Comparison of ENCODE assay signal across 18 mouse cellular contexts in genomic region chr4:92542089-92542488, GRCm38 (mm10).
DNase-seq lines count a peak whose midpoint lies in the region; ATAC-seq and TF ChIP-seq lines count a peak whose summit lies in the region.
"Had no signal": no experiment of that assay in that cellular context is flagged by ENCODE, and none has a peak within 500 bp of the region (broad histone marks: within the 10 kb centered on the region; RNA-seq: fewer than 3 reads in every experiment).

No protein-coding gene starts in this region.

- ATAC-seq in hindbrain, embryonic 11.5 days (ENCODE audit: low FRiP score): peak; percentile 88
- ATAC-seq in hindbrain, embryonic 13.5 days (ENCODE audit: low FRiP score): peak; percentile 96
- ATAC-seq in midbrain, embryonic 16.5 days: peak; percentile 86
- ATAC-seq: intestine, embryonic 15.5 days had no signal

- no peak for TF ChIP-seq POLR2A in brain, embryonic 14.5 days (IDR thresholded peaks at IDR 0.05; ENCODE audit: borderline replicate concordance, extremely low read depth, insufficient read depth, insufficient read length, poor library complexity, severe bottlenecking)

- no peak overlapping the region for H3K27ac ChIP-seq in hindbrain, embryonic 11.5 days (ENCODE audit: low read depth, low read length)
- no peak overlapping the region for H3K27ac ChIP-seq in hindbrain, embryonic 10.5 days
- no peak overlapping the region for H3K27ac ChIP-seq in hindbrain, embryonic 13.5 days
- no peak overlapping the region for H3K27ac ChIP-seq in midbrain, embryonic 16.5 days (ENCODE audit: low read length)
- H3K27ac ChIP-seq: heart, embryonic 10.5 days; intestine, embryonic 15.5 days; layer of hippocampus, adult 2 months; limb, embryonic 12.5 days; liver, embryonic 14.5 days had no signal

- H3K4me2 ChIP-seq in hindbrain, embryonic 11.5 days (replicated peaks; ENCODE audit: low read depth, low read length): no peak overlapping the region
- no peak overlapping the region for H3K4me2 ChIP-seq in hindbrain, embryonic 13.5 days
- no peak overlapping the region for H3K4me2 ChIP-seq in midbrain, embryonic 16.5 days (ENCODE audit: low read length)
- H3K4me2 ChIP-seq: intestine, embryonic 15.5 days; limb, embryonic 12.5 days had no signal

- H3K9me3 ChIP-seq in hindbrain, embryonic 11.5 days (ENCODE audit: control insufficient read depth, low read length): no peaks in the 10 kb centered on the region
- H3K9me3 ChIP-seq in hindbrain, embryonic 10.5 days: no peaks in the 10 kb centered on the region
- no peaks in the 10 kb centered on the region for H3K9me3 ChIP-seq in hindbrain, embryonic 13.5 days
- H3K9me3 ChIP-seq in midbrain, embryonic 16.5 days (replicated peaks; ENCODE audit: control insufficient read depth, low read length, poor library complexity, severe bottlenecking): no peaks in the 10 kb centered on the region
- H3K9me3 ChIP-seq: intestine, embryonic 15.5 days; limb, embryonic 12.5 days had no signal

- H3K27me3 ChIP-seq in hindbrain, embryonic 11.5 days (ENCODE audit: control insufficient read depth, insufficient read depth, low read length): no peaks in the 10 kb centered on the region
- no peaks in the 10 kb centered on the region for H3K27me3 ChIP-seq in hindbrain, embryonic 10.5 days (ENCODE audit: insufficient read depth, poor library complexity, severe bottlenecking)
- no peaks in the 10 kb centered on the region for H3K27me3 ChIP-seq in hindbrain, embryonic 13.5 days
- H3K27me3 ChIP-seq in midbrain, embryonic 16.5 days (ENCODE audit: control insufficient read depth, insufficient read depth, low read depth, low read length): no peaks in the 10 kb centered on the region
- H3K27me3 ChIP-seq: intestine, embryonic 15.5 days; limb, embryonic 12.5 days had no signal

- peak; percentile 8 for DNase-seq in hindbrain, embryonic 11.5 days (ENCODE audit: low spot score)
- no peak for DNase-seq in hindbrain, embryonic 10.5 days (ENCODE audit: low spot score)
- DNase-seq in brain, embryonic 14.5 days (ENCODE audit: low read depth): peak; percentile 90
- no peak for DNase-seq in right cerebral cortex, postnatal 36 days (ENCODE audit: low spot score in 2 of 2)
- DNase-seq in kidney, postnatal 4 days: no peak
- no peak for DNase-seq in B cell, adult 2 months
- DNase-seq: adrenal gland, adult 2 months; gastrocnemius, postnatal 10 days; heart, postnatal 14 days; lung, postnatal 14 days; right cerebral cortex, postnatal 14 days had no signal

- no peak for TF ChIP-seq CTCF in brain, embryonic 14.5 days (IDR thresholded peaks at IDR 0.05; ENCODE audit: borderline replicate concordance, extremely low read depth, insufficient read depth, insufficient read length)

- no peaks in the 10 kb centered on the region for H3K36me3 ChIP-seq in hindbrain, embryonic 11.5 days (ENCODE audit: control insufficient read depth, insufficient read depth, low read length)
- no peaks in the 10 kb centered on the region for H3K36me3 ChIP-seq in hindbrain, embryonic 10.5 days
- H3K36me3 ChIP-seq in hindbrain, embryonic 13.5 days: no peaks in the 10 kb centered on the region
- no peaks in the 10 kb centered on the region for H3K36me3 ChIP-seq in midbrain, embryonic 16.5 days (ENCODE audit: control insufficient read depth, insufficient read depth, low read length)
- H3K36me3 ChIP-seq: heart, embryonic 10.5 days; intestine, embryonic 15.5 days; limb, embryonic 12.5 days had no signal

- no peak overlapping the region for H3K4me3 ChIP-seq in hindbrain, embryonic 11.5 days (ENCODE audit: low read depth, low read length)
- H3K4me3 ChIP-seq in hindbrain, embryonic 10.5 days: no peak overlapping the region
- H3K4me3 ChIP-seq in hindbrain, embryonic 13.5 days: no peak overlapping the region
- H3K4me3 ChIP-seq in midbrain, embryonic 16.5 days (ENCODE audit: low read depth, low read length): no peak overlapping the region
- H3K4me3 ChIP-seq: heart, embryonic 10.5 days; intestine, embryonic 15.5 days; layer of hippocampus, adult 2 months; limb, embryonic 12.5 days had no signal

- H3K9ac ChIP-seq in hindbrain, embryonic 11.5 days (ENCODE audit: low read depth, low read length): no peak overlapping the region
- H3K9ac ChIP-seq in hindbrain, embryonic 13.5 days: no peak overlapping the region
- no peak overlapping the region for H3K9ac ChIP-seq in midbrain, embryonic 16.5 days (ENCODE audit: low read depth, low read length)
- H3K9ac ChIP-seq: intestine, embryonic 15.5 days; limb, embryonic 12.5 days; liver, embryonic 14.5 days had no signal

- H3K4me1 ChIP-seq in hindbrain, embryonic 11.5 days (replicated peaks; ENCODE audit: control insufficient read depth, insufficient read depth, low read length): no peaks in the 10 kb centered on the region
- H3K4me1 ChIP-seq in hindbrain, embryonic 10.5 days (replicated peaks): no peaks in the 10 kb centered on the region
- H3K4me1 ChIP-seq in hindbrain, embryonic 13.5 days (replicated peaks): peaks cover 4% of the 10 kb centered on the region; the same call in 1 of the 2 replicates
- H3K4me1 ChIP-seq in midbrain, embryonic 16.5 days (ENCODE audit: control insufficient read depth, insufficient read depth, low read length): 0 out of 2 replicates have a peak, but pooled peaks cover 2% of the 10 kb centered on the region
- H3K4me1 ChIP-seq: heart, embryonic 10.5 days; intestine, embryonic 15.5 days; limb, embryonic 12.5 days had no signal

Comparison
In these comparisons a context has a peak if more than half of its experiments do, and no peak if none do; other contexts are left out.
1. DNase-seq: peak in hindbrain, embryonic 11.5 days (single experiment) and brain, embryonic 14.5 days (single experiment); none in hindbrain, embryonic 10.5 days (single experiment), right cerebral cortex, postnatal 36 days (0 of 2), kidney, postnatal 4 days (0 of 2) and B cell, adult 2 months (0 of 2).
2. Peak in every context shown above with its lines, with median percentiles within 50 percentile points of each other: ATAC-seq.